Mouse (Mus musculus): Measurements from ENCODE around the gene Spef1. TPM values are rescaled to one million over a fixed set of nuclear protein-coding genes. Genes with fewer than 3 reads are reported as not detected.

Spef1 gene
- total RNA-seq, 2 experiments from 2014 or later: 5.7 to 6.2 TPM

GRCm38 (mm10) chr2:131177932-131178331 is 9.2 kb downstream of the Spef1 start:
- no peak for DNase-seq
- intact Hi-C loops (cut with DNase I): loop anchor here (5.0 kb wide), 1 partner anchor 234 kb away; no protein-coding TSS in a partner anchor

- DNase-seq: no peak
- intact Hi-C loops (cut with DNase I): loop anchor here (5.0 kb wide), 1 partner anchor 236 kb away; no protein-coding TSS in a partner anchor
These were observed 10.6 kb downstream of the Spef1 start for GRCm38 (mm10) chr2:131176491-131176890.

- DNase-seq: no peak
- intact Hi-C loops (cut with DNase I): loop anchor here (5.0 kb wide), 1 partner anchor 236 kb away; no protein-coding TSS in a partner anchor
These were observed 11.2 kb downstream of the Spef1 start for GRCm38 (mm10) chr2:131175945-131176309.

- intact Hi-C loops (cut with DNase I): loop anchor here (5.0 kb wide), 1 partner anchor 237 kb away; no protein-coding TSS in a partner anchor
These were observed 11.7 kb downstream of the Spef1 start for GRCm38 (mm10) chr2:131175286-131175944.

GRCm38 (mm10) chr2:131174700-131175099 is 12.4 kb downstream of the Spef1 start:
- intact Hi-C loops (cut with DNase I): loop anchor here (5.0 kb wide), 1 partner anchor 238 kb away; no protein-coding TSS in a partner anchor
- peak; percentile 59 to 63 for DNase-seq

More at GRCm38 (mm10) chr2:131175286-131175944, 11.7 kb downstream of the Spef1 start:
- no peak for DNase-seq

- DNase-seq: no peak
- intact Hi-C loops (cut with DNase I): no loop called here
These were observed 14.8 kb downstream of the Spef1 start for GRCm38 (mm10) chr2:131172322-131172721.

- intact Hi-C loops (cut with DNase I): no loop called here
- peak; percentile 68 to 71 for DNase-seq
These were observed 15.5 kb downstream of the Spef1 start for GRCm38 (mm10) chr2:131171401-131172104.

- DNase-seq: no peak
- intact Hi-C loops (cut with DNase I): no loop called here
These were observed 16.1 kb downstream of the Spef1 start for GRCm38 (mm10) chr2:131170936-131171335.

- no peak for DNase-seq
- intact Hi-C loops (cut with DNase I): no loop called here
These were observed 18.2 kb downstream of the Spef1 start for GRCm38 (mm10) chr2:131168914-131169313.

- DNase-seq: no peak
- intact Hi-C loops (cut with DNase I): no loop called here
These were observed 19.1 kb downstream of the Spef1 start for GRCm38 (mm10) chr2:131167984-131168383.

- intact Hi-C loops (cut with DNase I): no loop called here
- no peak for DNase-seq
These were observed 20.9 kb downstream of the Spef1 start for GRCm38 (mm10) chr2:131166172-131166571.

- DNase-seq: no peak
- intact Hi-C loops (cut with DNase I): loop anchor here (5.0 kb wide), 1 partner anchor 202 kb away; no protein-coding TSS in a partner anchor
These were observed 23.2 kb downstream of the Spef1 start for GRCm38 (mm10) chr2:131163924-131164323.

GRCm38 (mm10) chr2:131160671-131161111 is 26.4 kb downstream of the Spef1 start:
- intact Hi-C loops (cut with DNase I): loop anchor here (1.0 to 5.0 kb wide), 2 partner anchors 65 to 198 kb away; no protein-coding TSS in a partner anchor
- DNase-seq: peak in 1 of 2 experiments; percentile 50

- peak; percentile 92 to 93 for DNase-seq
These were observed 27.0 kb downstream of the Spef1 start, which contains the start of gene 1700037H04Rik for GRCm38 (mm10) chr2:131159938-131160581. TSS of gene 1700037H04Rik (minus strand) at chr2:131160081.

GRCm38 (mm10) chr2:131159491-131159910 is 27.6 kb downstream of the Spef1 start:
- DNase-seq: no peak
- intact Hi-C loops (cut with DNase I): no loop called here

More at GRCm38 (mm10) chr2:131159938-131160581, 27.0 kb downstream of the Spef1 start, which contains the start of gene 1700037H04Rik:
- intact Hi-C loops (cut with DNase I): loop anchor here (1.0 to 5.0 kb wide), 2 partner anchors 65 to 198 kb away; no protein-coding TSS in a partner anchor

- no peak for DNase-seq
- intact Hi-C loops (cut with DNase I): no loop called here
These were observed 30.1 kb downstream of the Spef1 start for GRCm38 (mm10) chr2:131156987-131157386.

GRCm38 (mm10) chr2:131154036-131154435 is 33.0 kb downstream of the Spef1 start:
- no peak for DNase-seq
- intact Hi-C loops (cut with DNase I): no loop called here

GRCm38 (mm10) chr2:131152166-131152730 is 34.8 kb downstream of the Spef1 start:
- intact Hi-C loops (cut with DNase I): no loop called here
- DNase-seq: no peak

- intact Hi-C loops (cut with DNase I): no loop called here
- no peak for DNase-seq
These were observed 37.9 kb downstream of the Spef1 start for GRCm38 (mm10) chr2:131149254-131149578.
